Mouse (Mus musculus) heart, postnatal 0 days (tissue): ENCODE data around the gene Ppp2r5e. TPM values are rescaled to one million over a fixed set of nuclear protein-coding genes. Genes with fewer than 3 reads are reported as not detected.

Source experiments
- ATAC-seq: fragments of 200-750 bp; cut with Nextera tagmentation; 2 replicates; pipeline ENCODE4 v1.8.0; 2017; ENCODE audit warnings: low read depth, moderate number of reproducible peaks, moderate library complexity; ENCODE audit not compliant: insufficient read depth
- DNase-seq: peaks from one replicate; pipeline ENCODE4 v3.0.0-alpha.2; 2016; ENCODE audit warnings: low spot score
- H3K27ac ChIP-seq: fragments of 300-500 bp; sonication (generic); 2 replicates; pipeline ENCODE4 v1.5.1; 2014; ENCODE audit warnings: low read depth, mild to moderate bottlenecking
- H3K27me3 ChIP-seq: fragments of 300-500 bp; sonication (generic); 2 replicates; pipeline ENCODE4 v1.6.1; 2014; ENCODE audit warnings: low read length, mixed read lengths; ENCODE audit not compliant: control insufficient read depth, insufficient read depth
- H3K36me3 ChIP-seq: fragments of 300-500 bp; sonication (generic); replicated peaks from 2 replicates; pipeline ENCODE4 v1.6.1; 2014; ENCODE audit warnings: low read length, mixed read lengths; ENCODE audit not compliant: control insufficient read depth, insufficient read depth
- H3K4me1 ChIP-seq: fragments of 300-500 bp; sonication (generic); 2 replicates; pipeline ENCODE4 v1.6.1; 2014; ENCODE audit warnings: antibody characterized with exemption; ENCODE audit not compliant: control insufficient read depth, insufficient read depth
- H3K4me2 ChIP-seq: fragments of 300-500 bp; sonication (generic); 2 replicates; pipeline ENCODE4 v1.6.1; 2014; ENCODE audit warnings: low read depth, mild to moderate bottlenecking, low read length, moderate library complexity
- H3K4me3 ChIP-seq: fragments of 300-500 bp; sonication (generic); 2 replicates; pipeline ENCODE4 v1.5.1; 2014; ENCODE audit warnings: low read depth, low read length
- H3K9ac ChIP-seq: fragments of 300-500 bp; sonication (generic); replicated peaks from 2 replicates; pipeline ENCODE4 v1.6.1; 2014; ENCODE audit warnings: low read depth, low read length, mixed read lengths
- H3K9me3 ChIP-seq: fragments of 300-500 bp; sonication (generic); replicated peaks from 2 replicates; pipeline ENCODE4 v1.6.1; 2016; ENCODE audit warnings: low read length; ENCODE audit not compliant: control insufficient read depth
- CTCF ChIP-seq: IDR thresholded peaks from 2 replicates; pipeline ENCODE4 v1.5.1; 2016; ENCODE audit warnings: antibody characterized with exemption, control low read depth, low read depth
- EP300 ChIP-seq: IDR thresholded peaks from 2 replicates; pipeline ENCODE4 v1.6.1; 2016; ENCODE audit warnings: antibody characterized with exemption, low read depth
- WGBS: fragments of 180-500 bp; shearing (Covaris S2); extraction: QIAGEN DNeasy Blood & Tissue Kit; methylation state at CpG from one replicate; pipeline ENCODE4 v1.1.7; 2014; 5-methylcytosine and 5-hydroxymethylcytosine counted together
- polyA plus RNA-seq: library from polyadenylated mRNA; unstranded; fragments of >200 nt; fragmentation: Nextera tagmentation; extraction: Ambion mirVana; gene quantifications from 2 replicates; pipeline ENCODE4 v1.2.1, GENCODE M21; 2015
- total RNA-seq: library from RNA; depleted of rRNA; stranded (reverse); fragments of >200 nt; gene quantifications from 2 replicates; pipeline ENCODE4 v1.2.3, GENCODE M21; 2014; ENCODE audit warnings: low replicate concordance

Gene Ppp2r5e
- total and polyA plus RNA-seq, 2 experiments from 2014 or later, result 7.5 TPM

DNA sequence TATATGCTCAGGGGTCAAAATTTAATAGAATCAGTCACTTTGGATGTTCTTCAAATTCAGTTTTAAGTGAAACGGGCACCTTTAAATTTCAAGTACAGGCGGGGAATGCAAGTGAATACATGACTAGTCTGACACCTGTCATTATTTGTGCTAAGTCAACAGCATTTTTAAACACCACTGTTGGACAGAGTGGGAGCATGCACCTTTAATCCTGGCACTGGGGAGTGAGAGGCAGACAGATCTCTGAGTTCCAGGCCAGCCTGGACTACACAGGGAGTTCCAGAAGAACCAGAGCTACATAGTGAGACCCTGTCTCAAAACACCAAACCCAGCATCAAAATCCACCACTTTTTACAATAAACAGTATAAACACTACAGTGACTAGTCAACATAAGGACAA is 108.5 kb downstream of the Ppp2r5e start:
- no peak overlapping the region for H3K27ac ChIP-seq
- no peak for TF ChIP-seq EP300
- TF ChIP-seq CTCF, result no peak

DNA sequence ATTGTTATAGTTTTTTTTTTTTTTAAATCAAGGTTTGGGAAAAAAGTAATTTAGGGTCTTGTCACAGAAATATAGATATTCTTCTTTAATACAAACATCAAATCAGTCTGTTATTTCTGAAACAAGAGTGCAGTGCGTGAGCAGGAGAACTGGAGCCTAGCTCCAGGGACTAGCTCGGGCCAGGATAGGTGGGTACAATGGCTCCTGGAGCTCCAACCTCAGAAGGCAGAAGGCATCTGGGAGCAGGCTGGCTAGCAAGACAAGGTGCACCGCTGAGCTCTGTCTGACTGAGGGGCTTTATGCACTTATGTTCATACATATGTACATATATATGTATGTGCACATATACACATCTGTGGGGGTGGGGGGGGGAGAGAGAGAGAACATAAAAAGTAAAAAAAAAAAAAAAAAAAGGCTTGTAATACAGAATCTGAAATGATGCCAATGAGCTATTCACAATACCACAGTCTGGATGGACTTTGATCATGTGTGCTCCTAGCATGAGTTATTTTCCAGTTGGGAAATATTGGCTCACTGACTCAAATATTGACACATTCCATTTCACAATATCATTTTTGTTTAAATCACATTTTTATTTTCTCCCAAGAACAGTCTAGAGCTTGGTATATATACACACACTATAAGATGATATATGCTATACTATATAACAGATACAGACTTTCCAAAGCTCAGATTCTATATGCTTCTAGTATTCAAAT is 109.3 kb downstream of the Ppp2r5e start:
- H3K4me1 ChIP-seq, result no peaks in the 10 kb centered on the region
- no peak for DNase-seq
- no peak overlapping the region for H3K9ac ChIP-seq
- H3K4me3 ChIP-seq, result no peak overlapping the region
- H3K4me2 ChIP-seq, result no peak overlapping the region
- H3K9me3 ChIP-seq, result no peaks in the 10 kb centered on the region
- no peaks in the 10 kb centered on the region for H3K27me3 ChIP-seq
- H3K36me3 ChIP-seq, result peaks cover 8% of the 10 kb centered on the region; the same call in 1 of the 2 replicates
- TF ChIP-seq CTCF, result no peak
- no peak for TF ChIP-seq EP300
- no peak overlapping the region for H3K27ac ChIP-seq
- no peak for ATAC-seq
- WGBS, result 97% methylated on average over 3 of the region's 3 CpGs

More for the DNA sequence above, 108.5 kb downstream of the Ppp2r5e start:
- no peak overlapping the region for H3K4me2 ChIP-seq
- ATAC-seq (no peak), DNase-seq (no peak)
- no peaks in the 10 kb centered on the region for H3K9me3 ChIP-seq
- H3K36me3 ChIP-seq, result peaks cover 11% of the 10 kb centered on the region; the same call in 1 of the 2 replicates
- WGBS, result 95% methylated on average over 2 of the region's 2 CpGs
- no peak overlapping the region for H3K4me3 ChIP-seq
- no peaks in the 10 kb centered on the region for H3K4me1 ChIP-seq
- H3K27me3 ChIP-seq, result no peaks in the 10 kb centered on the region
- H3K9ac ChIP-seq, result no peak overlapping the region

DNA sequence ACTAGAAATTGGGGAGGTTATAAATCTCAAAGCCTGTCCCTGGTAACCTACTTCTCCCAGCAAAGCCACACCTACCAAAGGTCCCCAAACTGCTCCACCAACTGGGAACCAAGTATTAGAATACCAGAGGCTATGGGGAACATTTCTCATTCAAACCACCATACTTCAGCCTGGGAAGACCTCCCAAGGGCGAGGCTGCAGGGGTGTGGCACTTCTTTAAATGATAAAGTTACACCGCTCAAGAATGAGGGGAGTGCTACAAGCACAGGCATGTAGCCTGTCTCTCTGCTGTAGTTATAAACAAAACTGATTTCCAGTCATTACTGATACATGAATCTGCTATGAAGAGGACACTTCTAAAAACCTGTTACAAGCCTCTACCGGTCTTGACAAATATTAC is 113.3 kb downstream of the Ppp2r5e start:
- H3K4me3 ChIP-seq, result no peak overlapping the region
- H3K36me3 ChIP-seq, result no peaks in the 10 kb centered on the region
- no peak overlapping the region for H3K4me2 ChIP-seq
- no peak overlapping the region for H3K9ac ChIP-seq
- TF ChIP-seq EP300 (no peak), CTCF (no peak)
- WGBS, result 93% methylated on average over 3 of the region's 3 CpGs
- no peaks in the 10 kb centered on the region for H3K9me3 ChIP-seq
- no peak for DNase-seq
- no peaks in the 10 kb centered on the region; the same call in 1 of the 2 replicates for H3K4me1 ChIP-seq
- H3K27ac ChIP-seq, result no peak overlapping the region
- no peak for ATAC-seq
- no peaks in the 10 kb centered on the region for H3K27me3 ChIP-seq

DNA sequence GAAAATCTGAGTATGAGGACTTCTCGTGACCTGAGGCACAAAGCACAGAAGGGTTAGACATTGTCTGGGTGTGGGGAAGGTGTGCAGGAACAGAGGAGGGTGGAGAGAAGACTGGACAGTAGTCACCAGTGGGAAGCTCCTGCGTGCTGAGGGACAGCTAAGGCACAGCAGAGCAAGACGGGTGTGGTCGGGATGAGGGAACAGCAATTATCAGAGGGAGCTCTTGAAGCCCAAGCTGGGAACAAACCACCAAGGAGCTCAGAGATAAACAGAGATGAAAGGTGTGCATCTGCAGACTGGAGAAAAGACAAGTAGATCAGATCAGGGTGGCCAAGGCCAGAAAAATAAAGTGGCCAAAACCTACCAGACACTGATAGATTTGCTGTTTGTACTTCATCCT is 114.0 kb downstream of the Ppp2r5e start:
- Histone ChIP-seq H3K27me3 (no peaks in the 10 kb centered on the region), H3K36me3 (no peaks in the 10 kb centered on the region), H3K4me2 (no peak overlapping the region), H3K27ac (no peak overlapping the region), H3K9ac (no peak overlapping the region), H3K9me3 (no peaks in the 10 kb centered on the region), H3K4me3 (no peak overlapping the region), H3K4me1 (no peaks in the 10 kb centered on the region; the same call in 1 of the 2 replicates)
- ATAC-seq (no peak), DNase-seq (no peak)
- no peak for TF ChIP-seq EP300
- TF ChIP-seq CTCF, result no peak
- WGBS, result 88% methylated on average over 4 of the region's 4 CpGs

DNA sequence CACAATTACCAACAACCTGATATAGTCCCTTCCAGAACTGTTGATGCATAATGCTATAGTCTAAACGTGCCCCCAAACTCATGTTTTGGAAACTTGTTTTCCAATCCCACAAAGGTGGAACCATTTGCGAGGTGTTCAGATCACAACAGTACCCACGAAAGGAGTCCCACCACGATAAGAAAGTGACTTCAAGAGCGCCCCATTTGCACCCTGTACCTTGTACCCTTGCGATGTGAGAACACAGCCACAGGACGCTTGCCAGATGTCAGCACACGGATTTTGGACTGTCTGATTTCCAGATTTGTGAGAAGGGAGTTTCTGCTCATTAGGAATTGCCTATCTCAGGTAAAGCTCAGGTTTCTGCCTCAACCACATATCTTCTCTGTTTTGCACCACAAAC is 116.0 kb downstream of the Ppp2r5e start:
- no peaks in the 10 kb centered on the region for H3K36me3 ChIP-seq
- H3K4me1 ChIP-seq, result no peaks in the 10 kb centered on the region; the same call in 1 of the 2 replicates
- WGBS, result 83% methylated on average over 8 of the region's 8 CpGs
- no peaks in the 10 kb centered on the region for H3K9me3 ChIP-seq
- DNase-seq (no peak), ATAC-seq (no peak)
- no peak overlapping the region for H3K9ac ChIP-seq
- TF ChIP-seq EP300, result no peak
- no peak for TF ChIP-seq CTCF
- H3K4me3 ChIP-seq, result no peak overlapping the region
- H3K27me3 ChIP-seq, result no peaks in the 10 kb centered on the region
- no peak overlapping the region for H3K4me2 ChIP-seq
- H3K27ac ChIP-seq, result no peak overlapping the region
